Mouse (Mus musculus) neutrophil, adult 5-6 weeks (primary cell): ENCODE results near the gene Pkn1. TPM values are rescaled to one million over a fixed set of nuclear protein-coding genes. Genes with fewer than 3 reads are reported as not detected.

Source experiments
- ATAC-seq: fragments of 151-379, 151-347 bp; 2 replicates; pipeline ENCODE4 v1.8.0; 2017; ENCODE audit warnings: mild to moderate bottlenecking, moderate TSS enrichment; ENCODE audit not compliant: insufficient number of reproducible peaks, poor library complexity, low FRiP score, severe bottlenecking; ENCODE audit errors: extremely low read depth
- total RNA-seq: library from RNA; stranded (forward); fragments of 200-1000 nt; gene quantifications from 2 replicates; pipeline ENCODE4 v1.2.3, GENCODE M21; 2017

Pkn1 gene
- total RNA-seq: 321 and 387 TPM in 2 replicates

DNA sequence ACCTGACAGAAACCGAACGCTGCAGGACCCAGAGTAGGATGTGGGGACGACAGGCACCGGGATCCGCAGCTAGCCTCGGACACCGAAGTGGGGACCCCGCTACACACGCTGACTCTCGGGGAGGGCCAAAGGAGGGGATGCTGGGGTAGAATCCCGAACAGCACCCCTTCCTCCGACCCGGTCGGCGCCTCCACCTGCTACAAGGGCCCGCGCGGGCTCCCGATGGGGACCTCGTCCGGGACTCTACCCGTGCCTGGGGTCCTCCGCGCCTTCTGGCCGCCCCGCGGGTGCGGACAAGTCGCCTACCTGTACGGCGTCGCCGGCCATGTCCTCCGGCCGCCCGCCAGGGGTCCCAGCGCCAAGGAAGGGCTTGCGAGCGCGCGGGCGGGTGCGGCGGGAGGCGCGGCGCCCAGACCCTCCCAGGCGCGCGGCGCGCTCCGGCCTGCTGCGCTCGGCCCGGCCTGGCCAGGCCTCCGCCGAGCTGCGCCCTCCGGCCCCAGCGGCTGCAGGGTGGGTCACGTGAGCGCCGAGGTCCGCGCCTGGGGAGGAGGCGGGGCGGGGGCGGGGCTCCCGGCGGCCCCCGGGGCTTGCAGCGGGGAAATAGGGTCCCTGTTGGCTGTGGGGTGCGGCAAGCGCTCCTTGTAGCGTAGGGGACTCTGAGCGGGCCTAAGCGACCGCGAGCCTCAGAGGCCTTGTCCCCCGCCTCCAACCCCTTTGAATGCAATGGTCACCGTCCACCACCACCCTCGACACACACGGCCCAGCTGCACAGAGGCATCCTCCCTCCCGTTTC lies at the start of gene Pkn1:
TSS of gene Pkn1 (minus strand) at position 519 of the 793 bp plus-strand sequence.
- ATAC-seq: no peak

GRCm38 (mm10) chr8:83748708-83749107 lies 49.7 kb upstream of the Pkn1 start:
- ATAC-seq: peak; percentile 84

DNA sequence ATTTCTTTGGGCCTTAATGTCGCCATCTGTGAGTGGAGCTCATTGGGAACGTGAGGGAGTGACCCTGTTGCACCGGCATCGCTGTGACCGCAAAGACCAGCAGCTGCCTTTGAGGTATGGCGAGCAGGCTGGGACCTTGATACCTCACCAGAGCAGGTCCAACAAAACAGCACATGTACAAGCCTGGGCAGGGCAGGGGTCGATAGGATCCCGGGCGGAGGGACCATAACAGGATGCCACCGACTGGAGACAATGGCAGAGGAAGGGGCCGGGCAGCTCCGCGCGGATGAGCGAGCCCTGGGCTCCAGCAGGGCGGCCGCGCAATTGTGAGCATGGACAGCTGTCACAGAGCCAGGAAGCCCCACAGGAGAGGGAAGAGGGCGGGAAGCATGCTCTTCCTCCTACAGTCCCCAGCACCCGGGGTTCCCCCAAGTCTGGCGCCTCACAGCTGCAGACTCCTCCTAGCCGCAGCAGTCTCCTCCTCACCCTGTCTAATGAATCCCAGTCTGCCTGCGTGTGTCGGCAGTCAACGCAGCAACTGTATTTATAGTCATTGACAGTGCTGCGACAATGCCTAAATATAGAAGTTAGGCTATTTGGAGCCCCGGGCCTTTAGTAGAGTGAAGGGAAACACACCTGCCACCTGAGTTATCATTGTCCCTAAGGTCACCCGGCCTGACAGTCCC lies 48.8 kb upstream of the Pkn1 start:
- ATAC-seq: peak; percentile 53

GRCm38 (mm10) chr8:83744070-83744469 lies 45.1 kb upstream of the Pkn1 start:
- no peak for ATAC-seq

- ATAC-seq: no peak
Observed at GRCm38 (mm10) chr8:83742968-83743367, 44.0 kb upstream of the Pkn1 start.

DNA sequence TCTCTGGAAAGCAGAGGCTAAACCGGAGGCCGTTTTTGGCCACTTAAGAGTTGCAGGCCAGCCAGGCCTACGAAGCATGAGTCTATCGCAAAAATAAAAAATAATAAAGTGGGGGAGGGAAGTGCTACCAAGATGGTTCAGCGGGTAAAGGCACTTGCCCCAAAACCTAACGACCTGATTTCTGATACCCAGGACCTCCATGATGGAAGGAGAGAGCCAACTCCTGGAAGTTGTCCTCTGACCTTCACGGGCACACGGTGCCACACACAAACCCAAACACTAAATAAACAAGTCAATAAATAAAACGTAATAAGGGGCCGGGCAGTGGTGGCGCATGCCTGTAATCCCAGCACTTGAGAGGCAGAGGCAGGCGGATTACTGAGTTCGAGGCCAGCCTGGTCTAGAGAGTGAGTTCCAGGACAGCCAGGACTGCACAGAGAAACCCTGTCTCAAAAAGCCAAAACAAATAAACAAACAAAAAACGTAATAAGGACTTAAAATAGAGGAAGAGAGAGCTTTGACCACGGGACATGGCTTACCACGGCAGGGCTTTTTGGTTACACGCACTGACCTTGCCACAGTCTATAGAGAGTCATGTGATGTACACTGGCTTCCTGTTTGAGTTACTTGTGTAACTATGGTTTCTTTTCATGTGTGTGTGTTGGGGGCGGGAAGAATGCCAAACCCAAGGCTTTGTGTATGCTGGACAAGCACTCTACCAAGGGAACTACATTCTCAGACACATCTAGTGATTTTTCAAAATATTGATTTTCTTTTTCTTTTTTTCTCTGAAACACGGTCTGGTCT lies 43.1 kb upstream of the Pkn1 start:
- peak; percentile 64 for ATAC-seq

DNA sequence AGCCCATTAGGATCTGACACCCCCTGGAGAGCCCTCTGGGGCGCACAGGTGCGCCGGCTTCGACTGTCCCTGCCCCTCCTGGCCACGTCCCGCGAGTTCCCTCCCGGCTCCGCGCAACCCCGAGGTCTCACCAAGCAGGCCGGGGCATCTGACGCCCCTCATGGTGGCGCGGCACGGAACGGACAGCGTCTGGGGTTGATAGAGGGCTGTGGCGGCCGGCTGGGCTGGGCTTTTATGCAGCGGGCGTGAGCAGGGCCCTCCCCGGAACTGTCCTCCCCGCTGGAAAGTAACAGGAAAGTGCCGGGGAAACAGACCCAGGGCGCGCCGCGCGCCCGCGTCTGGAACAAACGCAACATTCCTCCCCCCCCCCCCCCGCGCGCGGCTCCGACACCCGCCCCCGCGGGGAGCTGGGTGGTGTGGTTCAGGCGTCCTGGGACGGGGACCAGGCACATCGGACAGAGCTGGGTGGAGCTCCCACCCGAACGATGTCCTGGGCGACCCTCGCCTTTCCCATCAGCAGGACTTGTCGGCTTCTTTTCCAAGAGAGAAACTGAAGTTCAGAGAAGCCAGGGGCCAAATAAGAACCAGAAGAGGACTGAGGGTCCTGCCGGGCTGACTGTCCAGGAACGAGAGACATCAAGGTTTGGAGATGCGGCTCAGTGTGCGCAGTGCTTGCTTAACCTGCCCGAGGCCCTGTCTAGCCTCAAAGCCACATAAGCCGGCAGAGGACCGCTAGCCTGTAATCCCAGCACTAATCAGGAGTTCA lies 42.2 kb upstream of the Pkn1 start, which contains the start of gene Adgre5:
TSS of gene Adgre5 (minus strand) at position 351 of the 766 bp plus-strand sequence.
- peak; percentile 25 for ATAC-seq

DNA sequence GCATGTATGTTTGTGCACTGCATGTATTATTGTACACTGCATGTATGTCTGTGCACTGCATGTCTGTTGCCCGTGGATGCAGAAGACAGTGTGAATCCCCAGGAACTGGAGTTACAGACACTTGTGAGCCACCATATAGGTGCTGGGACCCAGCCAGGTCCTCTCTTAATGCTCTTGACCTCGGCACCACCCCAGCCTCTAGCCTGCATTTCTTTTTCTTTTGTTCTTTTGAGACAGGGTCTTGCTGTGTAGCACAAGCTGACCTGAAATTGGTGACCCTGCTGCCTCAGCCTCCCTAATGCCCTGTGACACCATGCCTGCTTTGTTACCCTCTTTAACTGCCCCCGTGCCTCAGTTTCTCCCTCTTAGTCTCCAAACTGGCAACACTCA lies 41.6 kb upstream of the Pkn1 start:
- no peak for ATAC-seq

DNA sequence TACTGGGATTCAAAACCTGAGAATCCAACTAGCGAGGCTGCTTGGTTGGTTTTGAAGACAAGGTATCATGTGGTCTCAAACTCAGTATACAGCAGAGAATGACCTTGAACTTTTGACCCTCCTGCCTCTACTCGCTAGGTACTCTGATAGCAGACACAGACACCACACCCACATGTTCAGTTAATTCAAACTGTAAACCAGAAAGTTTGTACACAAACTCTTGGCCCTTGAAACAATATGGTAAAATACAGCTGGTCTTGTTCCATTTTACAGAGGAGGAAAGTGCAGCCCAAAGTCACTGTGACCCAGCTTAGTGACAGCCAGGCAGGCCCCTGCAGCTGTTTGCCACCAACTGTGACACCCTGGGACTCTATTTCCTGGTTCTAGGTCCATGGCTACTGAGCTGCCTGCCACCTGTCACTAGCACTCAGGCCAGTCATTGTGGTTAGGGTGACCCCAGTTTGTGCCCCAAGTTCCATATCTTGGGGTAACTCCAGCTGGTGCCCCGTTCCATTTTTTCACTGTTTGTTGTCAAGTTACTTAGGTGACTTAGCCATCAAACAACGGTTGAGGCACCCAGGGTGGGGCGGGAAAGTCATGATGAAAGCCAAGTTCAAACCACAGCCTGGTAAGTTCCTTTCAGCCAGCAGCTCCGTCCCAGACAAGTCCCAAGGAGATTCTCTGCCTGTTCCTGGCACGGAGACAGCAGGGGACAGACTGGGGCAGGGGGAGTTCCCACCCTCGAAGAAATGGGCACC lies 40.9 kb upstream of the Pkn1 start:
- peak; percentile 60 for ATAC-seq

DNA sequence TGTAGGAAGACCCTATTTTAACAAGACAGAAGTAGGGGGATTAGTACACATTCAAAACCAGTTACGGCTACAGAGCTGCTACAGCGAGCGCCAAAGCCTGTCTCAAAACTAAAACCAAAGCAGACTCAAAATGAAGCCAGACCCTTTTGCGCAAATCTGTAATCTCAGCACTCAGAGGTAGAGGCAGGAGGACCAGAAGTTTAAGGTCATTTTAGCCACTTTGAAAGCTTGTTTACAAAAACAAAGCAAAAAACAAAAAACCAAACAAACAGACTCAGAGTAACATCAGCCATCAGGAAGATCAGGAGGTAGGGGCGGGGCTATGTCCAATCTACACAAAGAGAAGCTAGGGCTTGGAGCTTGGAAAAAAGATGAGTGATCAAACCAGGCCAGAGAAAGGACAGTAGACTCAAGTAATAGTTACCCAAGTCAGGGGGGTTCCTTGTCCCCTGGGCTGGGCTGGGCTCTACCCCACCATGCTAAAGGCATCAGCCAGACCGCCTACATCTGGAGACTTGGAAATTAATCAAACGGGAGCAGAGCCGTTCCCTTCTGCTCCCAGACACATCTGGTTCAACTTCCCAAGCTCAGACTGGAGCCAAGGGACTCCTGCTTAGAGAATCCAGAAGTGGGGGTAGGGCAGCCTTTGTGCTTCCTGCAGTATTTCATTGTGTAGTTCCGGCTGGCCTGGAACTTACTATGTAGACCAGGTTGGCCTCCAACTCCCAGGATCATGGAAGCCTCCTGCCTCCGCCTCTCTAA lies 40.2 kb upstream of the Pkn1 start:
- no peak for ATAC-seq

- ATAC-seq: peak; percentile 33
Observed at GRCm38 (mm10) chr8:83737852-83738562, 39.0 kb upstream of the Pkn1 start.

- ATAC-seq: no peak
Observed at GRCm38 (mm10) chr8:83737346-83737745, 38.4 kb upstream of the Pkn1 start.

DNA sequence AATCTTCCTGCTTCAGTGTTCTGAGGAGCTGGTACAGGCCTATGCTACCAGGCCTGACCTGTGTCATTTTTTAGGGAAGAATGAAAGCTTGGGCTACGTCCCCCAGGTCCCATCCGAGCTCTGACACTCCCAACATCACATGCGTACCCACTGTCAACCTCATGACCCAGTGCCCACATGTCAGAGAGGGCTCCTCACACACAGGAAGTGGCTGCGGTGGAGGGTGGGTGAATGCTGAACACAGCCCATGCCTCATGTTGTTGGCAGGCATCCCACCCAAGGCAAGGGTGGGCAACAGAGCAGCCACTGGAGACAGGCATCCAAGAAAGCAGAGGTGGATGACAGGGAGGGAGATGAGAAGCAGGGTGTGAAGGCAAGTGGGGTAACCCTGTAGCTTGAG lies 37.7 kb upstream of the Pkn1 start:
- ATAC-seq: peak; percentile 4; the same call in 1 of the 2 replicates

GRCm38 (mm10) chr8:83732919-83733318 lies 33.9 kb upstream of the Pkn1 start:
- no peak for ATAC-seq

DNA sequence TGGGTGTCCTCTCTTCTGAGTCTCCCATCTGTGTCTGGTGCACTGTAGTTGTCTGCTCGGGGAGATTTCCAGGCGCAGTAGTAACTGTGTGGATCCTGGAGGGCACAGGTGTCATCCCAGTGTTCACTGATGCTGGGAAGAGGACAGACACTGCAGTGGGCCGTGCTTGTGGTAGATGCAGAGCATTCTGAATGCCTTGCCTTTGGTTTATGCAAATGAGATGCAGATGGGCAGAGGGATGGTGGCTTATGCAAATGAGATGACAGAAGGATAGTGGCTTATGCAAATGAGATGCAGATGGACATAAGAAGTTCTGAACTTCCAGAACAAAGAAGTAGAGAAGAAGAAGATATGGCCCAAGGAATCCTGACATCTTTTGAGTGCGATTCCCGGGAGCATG lies 32.9 kb upstream of the Pkn1 start:
- peak; percentile 31; the same call in 1 of the 2 replicates for ATAC-seq

- no peak for ATAC-seq
Observed at GRCm38 (mm10) chr8:83729009-83729807, 30.2 kb upstream of the Pkn1 start.
